Mouse (Mus musculus): ENCODE data around the gene Tanc2.

DNA sequence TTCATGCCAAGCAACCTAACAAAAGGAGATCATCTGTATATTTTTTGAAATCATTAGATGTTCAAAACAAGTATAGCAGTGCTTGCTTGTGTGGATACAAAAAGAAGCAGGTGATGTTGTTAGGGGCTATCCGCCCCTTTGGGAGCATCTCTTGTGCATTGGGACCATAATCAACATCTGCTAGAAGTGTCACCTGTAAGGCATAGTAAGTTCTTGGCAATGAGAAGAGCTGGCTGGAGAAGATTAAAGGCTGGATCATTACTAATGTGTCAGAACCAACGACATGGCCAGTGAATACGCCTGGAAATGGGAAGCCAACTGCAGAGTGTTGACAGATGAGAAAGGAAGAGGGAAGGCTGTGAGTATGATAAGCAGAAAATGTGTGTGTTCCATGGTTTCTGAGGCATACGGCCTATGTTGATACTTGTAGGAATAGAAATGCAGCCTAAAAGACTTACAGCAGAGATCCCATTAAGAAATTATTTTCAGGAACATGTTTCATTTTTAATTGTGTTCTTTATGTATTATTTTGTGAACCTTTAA, 142.3 kb downstream of the Tanc2 start:
- TF ChIP-seq CTCF (IDR thresholded peaks at IDR 0.05; ENCODE audit: low read depth) = no peak
- no peak for TF ChIP-seq EP300 (IDR thresholded peaks at IDR 0.05; ENCODE audit: low read depth)

Measured in liver, embryonic 14.5 days (tissue).